Mouse (Mus musculus) adrenal gland, postnatal 10 days (tissue): ENCODE measurements at regions not wholly inside any gene's neighbourhood (a gene's known extent, or its start where the extent isn't known, plus 50 kb on each side); places are given as distances from the start of the nearest gene placed in this dataset.

ENCODE experiments used
- DNase-seq: peaks from one replicate; pipeline ENCODE4 v3.0.0; 2021; ENCODE audit warnings: mixed read lengths

- no peak for DNase-seq
Observed at GRCm38 (mm10) chr8:127811338-127811737, 547.1 kb upstream of the Nrp1 start.

GRCm38 (mm10) chr8:127814785-127815523, 543.5 kb upstream of the Nrp1 start:
- DNase-seq, result no peak

GRCm38 (mm10) chr8:127820741-127821170, 537.6 kb upstream of the Nrp1 start:
- DNase-seq, result no peak

- peak; percentile 18 for DNase-seq
Observed at GRCm38 (mm10) chr8:127821646-127822045, 536.8 kb upstream of the Nrp1 start.

- DNase-seq, result no peak
Observed at GRCm38 (mm10) chr8:127825041-127825440, 533.4 kb upstream of the Nrp1 start.

GRCm38 (mm10) chr8:127827826-127828225, 530.6 kb upstream of the Nrp1 start:
- DNase-seq, result no peak

- DNase-seq, result no peak
Observed at GRCm38 (mm10) chr8:127829659-127830058, 528.7 kb upstream of the Nrp1 start.

- DNase-seq, result no peak
Observed at GRCm38 (mm10) chr8:127834006-127834405, 524.4 kb upstream of the Nrp1 start.

GRCm38 (mm10) chr8:127836410-127837206, 521.8 kb upstream of the Nrp1 start:
- DNase-seq, result peak; percentile 37

- DNase-seq, result no peak
Observed at GRCm38 (mm10) chr8:127838311-127838710, 520.1 kb upstream of the Nrp1 start.

GRCm38 (mm10) chr8:127847332-127848018, 510.9 kb upstream of the Nrp1 start:
- no peak for DNase-seq

GRCm38 (mm10) chr8:127849926-127850325, 508.5 kb upstream of the Nrp1 start:
- no peak for DNase-seq

GRCm38 (mm10) chr8:127855653-127856300, 502.6 kb upstream of the Nrp1 start:
- DNase-seq, result no peak

GRCm38 (mm10) chr8:127856351-127857135, 501.9 kb upstream of the Nrp1 start:
- no peak for DNase-seq

GRCm38 (mm10) chr8:127859036-127859435, 499.4 kb upstream of the Nrp1 start:
- DNase-seq, result peak; percentile 39

- no peak for DNase-seq
Observed at GRCm38 (mm10) chr8:127860376-127860775, 498.0 kb upstream of the Nrp1 start.

GRCm38 (mm10) chr8:127860891-127861290, 497.5 kb upstream of the Nrp1 start:
- no peak for DNase-seq

- no peak for DNase-seq
Observed at GRCm38 (mm10) chr8:127884641-127885040, 473.8 kb upstream of the Nrp1 start.

GRCm38 (mm10) chr8:127885211-127885610, 473.2 kb upstream of the Nrp1 start:
- DNase-seq, result no peak

- DNase-seq, result no peak
Observed at GRCm38 (mm10) chr8:127885831-127886230, 472.6 kb upstream of the Nrp1 start.

- no peak for DNase-seq
Observed at GRCm38 (mm10) chr8:127890729-127891128, 467.7 kb upstream of the Nrp1 start.

- no peak for DNase-seq
Observed at GRCm38 (mm10) chr8:127894284-127894683, 464.1 kb upstream of the Nrp1 start.
